Mouse (Mus musculus) urinary bladder, postnatal 36 days (tissue): ENCODE measurements at regions not wholly inside any gene's neighbourhood (a gene's known extent, or its start where the extent isn't known, plus 50 kb on each side); places are given as distances from the start of the nearest gene placed in this dataset.

Experiments used
- DNase-seq, 2 experiments: peaks; one replicate each; pipeline ENCODE4 v3.0.0; 2022; ENCODE audit warnings: low spot score in 2 of 2, mixed read lengths in 1 of 2

- DNase-seq = no peak
Measured at GRCm38 (mm10) chr3:57910020-57910419, 62.1 kb upstream of the Pfn2 start.

GRCm38 (mm10) chr3:57911831-57912596 lies 64.1 kb upstream of the Pfn2 start:
- DNase-seq = peak in 1 of 2 experiments; percentile 1

GRCm38 (mm10) chr3:57912650-57913343 lies 64.9 kb upstream of the Pfn2 start:
- DNase-seq = no peak

- no peak for DNase-seq
Measured at GRCm38 (mm10) chr3:57914687-57915086, 66.8 kb upstream of the Pfn2 start.

- no peak for DNase-seq
Measured at GRCm38 (mm10) chr3:57918913-57919312, 71.0 kb upstream of the Pfn2 start.

- DNase-seq = no peak
Measured at GRCm38 (mm10) chr3:57919390-57920089, 71.7 kb upstream of the Pfn2 start.

GRCm38 (mm10) chr3:57920090-57920432 lies 72.2 kb upstream of the Pfn2 start:
- no peak for DNase-seq

GRCm38 (mm10) chr3:57921071-57921882 lies 73.4 kb upstream of the Pfn2 start:
- DNase-seq = no peak

GRCm38 (mm10) chr3:57923061-57923460 lies 75.2 kb upstream of the Pfn2 start:
- DNase-seq = no peak

- no peak for DNase-seq
Measured at GRCm38 (mm10) chr3:57932657-57933539, 85.0 kb upstream of the Pfn2 start.

GRCm38 (mm10) chr3:57935042-57935610 lies 87.2 kb upstream of the Pfn2 start:
- no peak for DNase-seq

- DNase-seq = no peak
Measured at GRCm38 (mm10) chr3:57940504-57941381, 92.9 kb upstream of the Pfn2 start.

GRCm38 (mm10) chr3:57944698-57945097 lies 96.8 kb upstream of the Pfn2 start:
- DNase-seq = no peak

GRCm38 (mm10) chr3:57945765-57946164 lies 97.9 kb upstream of the Pfn2 start:
- DNase-seq = no peak

- no peak for DNase-seq
Measured at GRCm38 (mm10) chr3:57947331-57947730, 99.5 kb upstream of the Pfn2 start.

GRCm38 (mm10) chr3:57948720-57949119 lies 100.8 kb upstream of the Pfn2 start:
- no peak for DNase-seq

GRCm38 (mm10) chr3:57950431-57951331 lies 102.8 kb upstream of the Pfn2 start:
- DNase-seq = no peak

GRCm38 (mm10) chr3:57951438-57951837 lies 103.6 kb upstream of the Pfn2 start:
- DNase-seq = no peak
